Mouse (Mus musculus) CH12.LX (cell line): ENCODE results near the gene Fgf12. TPM values are rescaled to one million over a fixed set of nuclear protein-coding genes. Genes with fewer than 3 reads are reported as not detected.

Source experiments
- DNase-seq: peaks from one replicate; pipeline ENCODE4 v3.0.0-alpha.2; 2013; ENCODE audit errors: extremely low read depth
- H3K27ac ChIP-seq: 2 replicates; pipeline ENCODE4 v1.5.1; 2012; ENCODE audit warnings: low read depth, mild to moderate bottlenecking, control low read depth, moderate library complexity; ENCODE audit not compliant: insufficient read depth
- H3K27me3 ChIP-seq: replicated peaks from 2 replicates; pipeline ENCODE3; 2012; ENCODE audit warnings: inconsistent platforms
- H3K36me3 ChIP-seq, 2 experiments: replicated peaks in 1 of 2; 2 replicates each; pipeline versions ENCODE3 to v1.6.1; 2012; ENCODE audit warnings: inconsistent platforms in 1 of 2, low read length in 1 of 2, mild to moderate bottlenecking in 1 of 2, mixed read lengths in 1 of 2, moderate library complexity in 1 of 2; ENCODE audit not compliant: control insufficient read depth in 1 of 2, insufficient read depth in 1 of 2
- H3K4me1 ChIP-seq, 2 experiments: 2 replicates each; pipeline ENCODE4 v1.6.1; 2012; ENCODE audit warnings: inconsistent platforms in 1 of 2, moderate library complexity in 1 of 2; ENCODE audit not compliant: insufficient read depth in 2 of 2, control insufficient read depth in 1 of 2
- H3K4me2 ChIP-seq: 2 replicates; pipeline ENCODE4 v1.6.1; 2012; ENCODE audit warnings: low read depth, mild to moderate bottlenecking, control low read depth; ENCODE audit not compliant: poor library complexity, insufficient read depth, severe bottlenecking
- H3K4me3 ChIP-seq, 3 experiments: fragments of 150-350 bp in 1 of 3; sonication (generic) in 1 of 3; replicated peaks in 1 of 3; 2 replicates each; pipeline versions ENCODE3 to v1.5.1; 2011 to 2012; ENCODE audit warnings: low read depth in 2 of 3, low read length in 2 of 3, mild to moderate bottlenecking in 2 of 3, moderate library complexity in 2 of 3, control low read depth in 1 of 3, improper control_type of control experiment in 1 of 3, inconsistent platforms in 1 of 3, mixed read lengths in 1 of 3; ENCODE audit not compliant: poor library complexity in 1 of 3
- H3K79me2 ChIP-seq: replicated peaks from 2 replicates; pipeline ENCODE4 v1.6.1; 2012; ENCODE audit warnings: mild to moderate bottlenecking, moderate library complexity; ENCODE audit not compliant: control insufficient read depth, poor library complexity, insufficient read depth, severe bottlenecking; ENCODE audit errors: extremely low read depth
- H3K9ac ChIP-seq: 2 replicates; pipeline ENCODE4 v1.6.1; 2012; ENCODE audit warnings: low read depth, mild to moderate bottlenecking, control low read depth, moderate library complexity; ENCODE audit not compliant: insufficient read depth
- H3K9me3 ChIP-seq: replicated peaks from 2 replicates; pipeline ENCODE3; 2012; ENCODE audit warnings: low read length, inconsistent platforms, mixed read lengths
- CHD2 ChIP-seq: IDR thresholded peaks from 2 replicates; pipeline ENCODE4 v1.6.1; 2011; ENCODE audit warnings: low read length, improper control_type of control experiment
- EP300 ChIP-seq: IDR thresholded peaks from 2 replicates; pipeline ENCODE4 v1.6.1; 2011; ENCODE audit warnings: low read length, improper control_type of control experiment
- JUN ChIP-seq: IDR thresholded peaks from 2 replicates; pipeline ENCODE4 v1.6.1; 2011; ENCODE audit warnings: low read depth, mild to moderate bottlenecking, low read length, improper control_type of control experiment, moderate library complexity; ENCODE audit not compliant: insufficient read depth
- JUND ChIP-seq: conservative IDR thresholded peaks from 2 replicates; pipeline ENCODE4 v1.6.1; 2011; ENCODE audit warnings: low read depth, low read length, improper control_type of control experiment
- MAFK ChIP-seq: IDR thresholded peaks from 2 replicates; pipeline ENCODE4 v1.6.1; 2011; ENCODE audit warnings: low read length, improper control_type of control experiment; ENCODE audit not compliant: insufficient replicate concordance
- NRF1 ChIP-seq: IDR thresholded peaks from 2 replicates; pipeline ENCODE4 v1.6.1; 2014; ENCODE audit warnings: low read depth, mild to moderate bottlenecking, inconsistent platforms, low read length, improper control_type of control experiment, moderate library complexity
- POLR2A ChIP-seq: IDR thresholded peaks from 2 replicates; pipeline ENCODE4 v1.6.1; 2011; ENCODE audit warnings: low read depth, mild to moderate bottlenecking, improper control_type of control experiment, low read length
- POLR2AphosphoS2 ChIP-seq: IDR thresholded peaks from 2 replicates; pipeline ENCODE4 v1.6.1; 2011; ENCODE audit warnings: low read depth, low read length, improper control_type of control experiment
- dilution Hi-C: fragments of 300-500 bp; cut with MboI; formaldehyde crosslinking; loops from 2 replicates; pipeline ENCODE4 v1.14.3; 2020; ENCODE audit warnings: low sequenced_read_pairs; ENCODE audit not compliant: extremely low pct_unique_long_range_greater_than_20kb, extremely low pct_ligation_motif_present
- in situ Hi-C: fragments of 300-500 bp; cut with MboI; formaldehyde crosslinking; loops from 3 replicates; pipeline ENCODE4 v1.14.3; 2019; ENCODE audit warnings: low sequenced_read_pairs, low pct_ligation_motif_present, low pct_unique_long_range_greater_than_20kb, mixed read lengths
- polyA plus RNA-seq: library from polyadenylated mRNA; unstranded; fragments of >175 nt; gene quantifications from 2 replicates; pipeline ENCODE4 v1.2.1, GENCODE M21; 2012; ENCODE audit warnings: low read depth; ENCODE audit not compliant: insufficient read length
- total RNA-seq, 2 experiments: library from RNA; depleted of rRNA; stranded (reverse); fragments of 300-350 nt in 1 of 2; fragments of >200 nt in 1 of 2; gene quantifications; 2 replicates each; pipeline ENCODE4 v1.2.3; 2012 to 2014

The Fgf12 gene
- total and polyA plus RNA-seq, 3 experiments = not detected

DNA sequence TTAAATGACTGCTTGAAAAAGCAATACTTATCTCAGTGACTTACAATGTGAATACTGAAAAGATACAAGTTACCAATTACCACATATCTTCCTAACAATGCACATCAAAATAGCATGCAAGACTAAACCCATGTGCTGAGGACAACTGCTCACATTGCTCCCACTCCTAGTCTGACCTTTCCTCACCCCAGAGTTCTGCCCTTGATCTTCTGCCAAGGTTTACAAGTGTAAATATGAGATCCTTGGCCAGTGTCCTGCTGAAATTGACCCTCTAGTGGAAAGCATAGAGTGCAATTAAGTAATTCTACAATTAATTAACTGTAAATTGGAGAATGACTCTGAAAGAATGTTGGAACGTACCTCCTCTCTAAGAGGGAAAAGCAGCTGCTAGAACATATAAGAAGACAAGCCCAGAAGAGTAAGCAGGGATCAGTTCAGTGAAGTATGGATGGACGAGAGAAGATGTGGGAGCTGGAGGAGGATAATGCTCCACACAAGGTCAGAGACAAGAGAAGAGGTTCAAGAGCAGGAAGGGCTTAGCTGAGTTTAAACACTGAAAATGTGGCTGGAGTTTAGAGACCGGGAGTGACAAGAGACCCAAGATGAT, 333.1 kb downstream of the Fgf12 start:
- no peak for DNase-seq
- Histone ChIP-seq H3K36me3 (no peaks in the 10 kb centered on the region), H3K27ac (no peak overlapping the region), H3K27me3 (no peaks in the 10 kb centered on the region), H3K4me2 (no peak overlapping the region), H3K79me2 (no peaks in the 10 kb centered on the region), H3K9ac (no peak overlapping the region), H3K4me3 (no peak overlapping the region), H3K9me3 (no peaks in the 10 kb centered on the region), H3K4me1 (peaks cover 0 to 9% of the 10 kb centered on the region in 2 experiments; a peak in 1 of 4 replicates)
- dilution Hi-C loops = no loop called here
- TF ChIP-seq POLR2AphosphoS2 (no peak), JUN (no peak), NRF1 (no peak), POLR2A (no peak)
- in situ Hi-C loops = no loop called here

DNA sequence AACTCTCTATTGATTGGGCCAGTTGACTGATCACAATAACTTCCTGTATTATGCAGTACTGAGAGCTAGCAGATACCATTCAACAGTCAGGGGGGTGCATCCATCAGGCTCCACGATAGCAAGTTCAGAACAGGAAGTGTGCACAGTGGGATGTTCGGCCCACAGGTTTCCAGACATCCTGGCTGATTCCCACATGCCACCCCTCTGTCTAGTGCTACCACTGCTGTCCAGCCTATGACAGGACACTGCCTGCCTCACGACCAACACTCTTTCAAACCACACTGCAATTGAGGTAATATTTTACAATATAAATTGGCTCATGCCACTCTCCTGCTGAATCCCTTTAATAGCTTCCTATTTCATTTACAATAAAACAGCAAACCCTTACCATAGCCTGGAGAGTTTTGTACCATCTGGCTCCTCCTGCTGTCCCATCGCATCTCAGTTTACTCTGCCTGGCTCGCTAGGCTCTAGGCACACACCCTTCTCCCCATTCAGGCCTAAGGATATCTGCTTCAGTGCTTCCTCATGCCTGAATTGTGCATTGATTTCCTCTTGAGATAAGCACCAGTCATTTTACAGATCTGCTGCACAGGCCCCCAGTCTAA, 341.6 kb downstream of the Fgf12 start:
- in situ Hi-C loops (no loop called here), dilution Hi-C loops (no loop called here)
- no peak for TF ChIP-seq EP300
- no peak for TF ChIP-seq CHD2
- H3K4me3 ChIP-seq = no peak overlapping the region
- no peaks in the 10 kb centered on the region for H3K36me3 ChIP-seq
- no peaks in the 10 kb centered on the region for H3K9me3 ChIP-seq
- H3K4me2 ChIP-seq = no peak overlapping the region
- no peaks in the 10 kb centered on the region for H3K79me2 ChIP-seq
- no peak overlapping the region for H3K27ac ChIP-seq
- peaks cover 0 to 16% of the 10 kb centered on the region in 2 experiments; a peak in 2 of 4 replicates for H3K4me1 ChIP-seq
- no peak overlapping the region for H3K9ac ChIP-seq
- no peaks in the 10 kb centered on the region for H3K27me3 ChIP-seq
- DNase-seq = no peak

- dilution Hi-C loops = no loop called here
- no peak overlapping the region for H3K4me3 ChIP-seq
- in situ Hi-C loops = no loop called here
These were observed 344.6 kb downstream of the Fgf12 start for GRCm38 (mm10) chr16:28408294-28408693.

More at GRCm38 (mm10) chr16:28408294-28408693, 344.6 kb downstream of the Fgf12 start:
- H3K27me3 ChIP-seq = no peaks in the 10 kb centered on the region
- no peak overlapping the region for H3K27ac ChIP-seq
- no peaks in the 10 kb centered on the region for H3K36me3 ChIP-seq
- peaks cover 0 to 28% of the 10 kb centered on the region in 2 experiments; a peak in 2 of 4 replicates for H3K4me1 ChIP-seq
- DNase-seq = no peak
- no peak overlapping the region for H3K4me2 ChIP-seq
- no peaks in the 10 kb centered on the region for H3K79me2 ChIP-seq
- H3K9ac ChIP-seq = no peak overlapping the region
- TF ChIP-seq MAFK (no peak), JUND (no peak)
- no peaks in the 10 kb centered on the region for H3K9me3 ChIP-seq
